Mouse (Mus musculus) heart, adult 9 months (tissue): ENCODE data around the gene Olfr1358.

Experiments used
- DNase-seq, 2 experiments: peaks; one replicate each; pipeline ENCODE4 v3.0.0; 2022; ENCODE audit warnings: low spot score in 2 of 2

The Olfr1358 gene

GRCm38 (mm10) chr10:78569686-78570085 lies 52.5 kb downstream of the Olfr1358 start:
- no peak for DNase-seq
